Mouse (Mus musculus) left cerebral cortex, adult 9 months (tissue): ENCODE results near the gene Snapin.

ENCODE experiments used
- DNase-seq, 2 experiments: peaks; one replicate each; pipeline ENCODE4 v3.0.0; 2022; ENCODE audit warnings: low spot score in 2 of 2

The Snapin gene

GRCm38 (mm10) chr3:90454931-90455330 is 35.9 kb downstream of the Snapin start:
- DNase-seq: no peak

- peak in 1 of 2 experiments; percentile 52 for DNase-seq
Observed at GRCm38 (mm10) chr3:90451396-90452095, 39.3 kb downstream of the Snapin start.

DNA sequence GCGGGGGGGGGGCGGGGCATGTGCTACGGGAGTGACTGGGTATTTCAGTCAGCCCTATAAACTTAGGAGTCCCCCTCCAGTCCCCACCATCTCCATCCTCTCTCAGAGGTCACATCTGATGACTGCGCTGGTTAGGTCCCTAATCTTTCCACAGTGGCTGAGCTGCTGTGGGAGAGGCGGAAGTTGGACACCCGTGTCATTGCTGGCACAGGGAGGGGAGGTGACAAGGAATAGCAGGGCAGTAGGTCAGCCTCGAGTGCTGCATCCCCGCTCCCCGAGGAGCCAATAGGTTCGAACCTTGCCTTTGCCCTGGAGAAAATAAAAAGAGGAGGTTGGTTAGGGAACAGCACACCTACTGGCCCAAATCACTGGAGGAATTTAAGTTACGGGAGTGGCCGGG is 40.0 kb downstream of the Snapin start:
- no peak for DNase-seq

GRCm38 (mm10) chr3:90448626-90449025 is 42.2 kb downstream of the Snapin start:
- no peak for DNase-seq

DNA sequence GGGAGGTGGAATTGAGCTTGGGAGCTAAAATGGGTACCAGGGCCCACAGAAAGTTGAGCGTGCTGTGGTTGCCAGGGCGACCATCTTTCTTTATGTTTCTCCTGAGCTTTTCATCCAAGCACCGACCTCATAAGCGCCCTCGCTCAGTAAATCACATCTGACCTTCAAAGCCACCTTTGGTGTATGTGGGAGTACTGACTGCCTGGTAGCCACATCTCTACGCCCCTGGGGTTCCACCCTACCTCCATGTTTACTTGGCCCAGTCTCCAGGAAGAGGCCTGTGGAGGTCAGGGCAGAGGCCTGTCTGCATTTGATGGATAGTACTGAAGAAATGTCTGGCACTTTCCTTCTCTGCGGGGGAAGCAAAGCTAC is 43.7 kb downstream of the Snapin start:
- DNase-seq: no peak

- DNase-seq: peak; percentile 58 to 63
Observed at GRCm38 (mm10) chr3:90446389-90447122, 44.3 kb downstream of the Snapin start.

- no peak for DNase-seq
Observed at GRCm38 (mm10) chr3:90445417-90446200, 45.2 kb downstream of the Snapin start.

GRCm38 (mm10) chr3:90443977-90444376 is 46.9 kb downstream of the Snapin start:
- DNase-seq: no peak

- DNase-seq: no peak
Observed at GRCm38 (mm10) chr3:90440756-90441155, 50.1 kb downstream of the Snapin start.
